Mouse (Mus musculus) ES-Bruce4 (cell line): ENCODE data around the gene Armc8. TPM values are rescaled to one million over a fixed set of nuclear protein-coding genes. Genes with fewer than 3 reads are reported as not detected.
A peak's percentile ranks its signal among the peaks of the same experiment; 100 is the strongest.

Experiments
- H3K27ac ChIP-seq: 2 replicates; pipeline ENCODE4 v1.5.1; 2012; ENCODE audit warnings: low read length, inconsistent platforms; ENCODE audit not compliant: insufficient read depth
- H3K27me3 ChIP-seq: 2 replicates; pipeline ENCODE4 v1.6.1; 2012; ENCODE audit warnings: mild to moderate bottlenecking, low read length, inconsistent platforms; ENCODE audit not compliant: control insufficient read depth, poor library complexity, insufficient read depth, severe bottlenecking
- H3K36me3 ChIP-seq: 2 replicates; pipeline ENCODE4 v1.6.1; 2012; ENCODE audit warnings: inconsistent platforms, mild to moderate bottlenecking, low read length, moderate library complexity; ENCODE audit not compliant: control insufficient read depth, poor library complexity, insufficient read depth, severe bottlenecking
- H3K4me1 ChIP-seq: one replicate; pipeline ENCODE4 v1.8.1; 2011; ENCODE audit warnings: low read length; ENCODE audit not compliant: control insufficient read depth, insufficient read depth
- H3K4me3 ChIP-seq: 2 replicates; pipeline ENCODE4 v1.5.1; 2011; ENCODE audit warnings: low read depth, mild to moderate bottlenecking, low read length
- H3K9ac ChIP-seq: 2 replicates; pipeline ENCODE4 v1.6.1; 2012; ENCODE audit warnings: low read depth, mild to moderate bottlenecking, inconsistent platforms; ENCODE audit not compliant: poor library complexity, severe bottlenecking
- H3K9me3 ChIP-seq: replicated peaks from 2 replicates; pipeline ENCODE4 v1.6.1; 2012; ENCODE audit warnings: mild to moderate bottlenecking, low read length, inconsistent platforms; ENCODE audit not compliant: control insufficient read depth, poor library complexity, insufficient read depth, severe bottlenecking
- CTCF ChIP-seq: IDR thresholded peaks from one replicate; pipeline ENCODE4 v1.8.1; 2011; ENCODE audit warnings: low read depth, low read length
- EP300 ChIP-seq: IDR thresholded peaks from 2 replicates; pipeline ENCODE4 v1.6.1; 2011; ENCODE audit warnings: low read depth, low read length; ENCODE audit not compliant: insufficient read depth
- POLR2A ChIP-seq: IDR thresholded peaks from one replicate; pipeline ENCODE4 v1.8.1; 2011; ENCODE audit warnings: low read length; ENCODE audit not compliant: insufficient read depth
- polyA plus RNA-seq: library from polyadenylated mRNA; stranded (reverse); fragments of >200 nt; gene quantifications from 2 replicates; pipeline ENCODE4 v1.2.4, GENCODE M21; 2011; ENCODE audit warnings: low read depth; ENCODE audit not compliant: missing spikeins, insufficient read depth, insufficient read length

Armc8 gene
- polyA plus RNA-seq, 1 experiment: 48.2 TPM

- Histone ChIP-seq H3K36me3 (peaks cover 19% of the 10 kb centered on the region), H3K9me3 (no peaks in the 10 kb centered on the region), H3K27me3 (no peaks in the 10 kb centered on the region), H3K27ac (no peak overlapping the region), H3K9ac (no peak overlapping the region), H3K4me3 (no peak overlapping the region), H3K4me1 (no peaks in the 10 kb centered on the region)
- TF ChIP-seq EP300 (no peak), POLR2A (no peak), CTCF (no peak)
Measured at GRCm38 (mm10) chr9:99491050-99491449, 77.6 kb downstream of the Armc8 start.

DNA sequence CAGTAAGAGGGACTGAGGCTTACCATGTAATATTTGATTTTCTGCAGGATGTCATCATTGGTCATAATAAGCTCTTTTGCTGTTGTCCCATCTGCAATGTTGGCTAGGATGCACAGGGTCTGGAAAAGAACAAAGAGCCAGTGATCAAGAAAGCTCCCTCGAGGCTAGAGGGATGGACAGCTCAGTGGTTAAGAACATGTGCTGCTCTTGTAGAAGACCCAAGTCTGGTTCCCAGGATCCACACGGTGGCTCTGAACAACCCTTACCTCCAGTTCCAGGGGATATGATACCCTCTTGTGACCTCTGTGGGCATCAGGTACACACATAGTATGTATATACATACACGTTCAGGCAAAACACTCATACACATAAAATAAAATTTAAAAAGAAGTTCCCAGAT lies 80.9 kb downstream of the Armc8 start:
- Histone ChIP-seq H3K9ac (no peak overlapping the region), H3K27me3 (no peaks in the 10 kb centered on the region), H3K27ac (no peak overlapping the region), H3K9me3 (no peaks in the 10 kb centered on the region), H3K36me3 (peaks cover 23% of the 10 kb centered on the region), H3K4me1 (no peaks in the 10 kb centered on the region), H3K4me3 (no peak overlapping the region)
- TF ChIP-seq CTCF: no peak
- no peak for TF ChIP-seq POLR2A
- TF ChIP-seq EP300: no peak

DNA sequence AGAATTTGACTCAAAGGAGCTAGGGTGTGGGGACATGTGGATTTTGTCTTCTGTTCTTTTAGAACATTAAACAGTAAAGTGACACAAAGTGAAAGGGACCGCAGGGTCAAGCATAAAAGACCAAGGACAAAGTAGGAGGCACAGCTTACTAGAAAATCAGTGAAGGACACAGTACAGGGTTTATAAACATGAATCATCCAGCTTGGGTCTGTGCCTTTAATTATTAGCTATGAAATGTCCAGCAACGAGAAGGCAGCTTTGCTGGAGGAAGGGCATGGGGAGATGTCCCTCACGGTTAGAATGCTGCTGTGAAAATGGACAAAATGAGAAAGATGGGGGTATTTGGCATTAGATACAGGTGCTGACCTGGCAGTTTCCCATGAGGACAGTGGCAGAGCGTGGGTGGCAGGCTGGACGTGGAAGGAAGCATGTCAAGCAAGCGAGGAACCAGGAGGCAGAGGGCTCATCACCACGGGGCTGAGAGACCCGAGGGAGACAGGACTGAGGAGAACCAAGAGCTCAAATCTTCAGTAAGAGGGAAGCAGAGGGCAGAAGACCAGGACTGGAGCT lies 81.5 kb downstream of the Armc8 start:
- TF ChIP-seq EP300: no peak
- TF ChIP-seq POLR2A: no peak
- TF ChIP-seq CTCF: no peak
- H3K9me3 ChIP-seq: no peaks in the 10 kb centered on the region

GRCm38 (mm10) chr9:99485144-99485543 lies 83.6 kb downstream of the Armc8 start:
- Histone ChIP-seq H3K9me3 (no peaks in the 10 kb centered on the region), H3K27ac (no peak overlapping the region), H3K27me3 (no peaks in the 10 kb centered on the region), H3K9ac (no peak overlapping the region), H3K36me3 (peaks cover 26% of the 10 kb centered on the region), H3K4me1 (no peaks in the 10 kb centered on the region), H3K4me3 (no peak overlapping the region)
- TF ChIP-seq EP300 (no peak), CTCF (no peak), POLR2A (no peak)

More for the DNA sequence above, 81.5 kb downstream of the Armc8 start:
- Histone ChIP-seq H3K4me3 (no peak overlapping the region), H3K36me3 (peaks cover 24% of the 10 kb centered on the region), H3K4me1 (no peaks in the 10 kb centered on the region), H3K27me3 (no peaks in the 10 kb centered on the region), H3K27ac (no peak overlapping the region), H3K9ac (no peak overlapping the region)

DNA sequence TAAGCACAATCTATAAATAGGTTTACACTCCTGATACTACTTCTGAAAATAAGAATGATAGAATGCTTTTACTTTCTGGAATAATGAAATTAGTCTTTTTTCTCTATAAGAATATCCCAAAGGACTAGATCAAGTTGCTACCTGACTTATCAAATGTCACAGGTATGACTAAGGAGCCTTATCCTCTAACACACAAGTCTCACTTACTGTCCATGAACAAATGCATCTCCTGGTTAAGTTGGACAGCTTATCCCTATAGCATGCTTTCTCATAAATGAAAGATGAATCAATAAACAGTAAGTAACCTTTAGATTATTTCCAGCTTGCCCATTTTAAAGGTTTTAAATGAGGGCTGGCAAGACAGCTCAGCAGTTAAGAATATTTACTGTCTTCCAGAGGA lies 84.1 kb downstream of the Armc8 start:
- Histone ChIP-seq H3K27ac (no peak overlapping the region), H3K4me1 (no peaks in the 10 kb centered on the region), H3K27me3 (no peaks in the 10 kb centered on the region), H3K4me3 (no peak overlapping the region), H3K36me3 (peaks cover 26% of the 10 kb centered on the region), H3K9me3 (no peaks in the 10 kb centered on the region), H3K9ac (no peak overlapping the region)
- TF ChIP-seq EP300 (no peak), CTCF (no peak), POLR2A (no peak)

GRCm38 (mm10) chr9:99483191-99483590 lies 85.5 kb downstream of the Armc8 start:
- H3K4me3 ChIP-seq: no peak overlapping the region
- no peak overlapping the region for H3K9ac ChIP-seq
- TF ChIP-seq POLR2A: no peak
- no peaks in the 10 kb centered on the region for H3K4me1 ChIP-seq
- no peaks in the 10 kb centered on the region for H3K27me3 ChIP-seq
- peaks cover 19% of the 10 kb centered on the region for H3K36me3 ChIP-seq
- H3K27ac ChIP-seq: peak overlapping the region; percentile 38
- no peaks in the 10 kb centered on the region for H3K9me3 ChIP-seq
